Mouse (Mus musculus) embryonic facial prominence, embryonic 12.5 days (tissue): ENCODE results near the gene Gars. TPM values are rescaled to one million over a fixed set of nuclear protein-coding genes. Genes with fewer than 3 reads are reported as not detected.
A peak's percentile ranks its signal among the peaks of the same experiment; 100 is the strongest.

Source experiments
- ATAC-seq: fragments of 200-750 bp; cut with Nextera tagmentation; 2 replicates; pipeline ENCODE4 v1.8.0; 2017; ENCODE audit not compliant: insufficient number of reproducible peaks, insufficient read depth, low FRiP score, low TSS enrichment
- H3K27ac ChIP-seq: fragments of 300-500 bp; sonication (generic); 2 replicates; pipeline ENCODE4 v1.5.1; 2016; ENCODE audit warnings: mild to moderate bottlenecking
- H3K27me3 ChIP-seq: fragments of 300-500 bp; sonication (generic); 2 replicates; pipeline ENCODE4 v1.6.1; 2016; ENCODE audit warnings: mild to moderate bottlenecking, moderate library complexity
- H3K36me3 ChIP-seq: fragments of 300-500 bp; sonication (generic); 2 replicates; pipeline ENCODE4 v1.6.1; 2016; ENCODE audit warnings: mild to moderate bottlenecking
- H3K4me1 ChIP-seq: fragments of 300-500 bp; sonication (generic); 2 replicates; pipeline ENCODE4 v1.6.1; 2016
- H3K4me2 ChIP-seq: fragments of 300-500 bp; sonication (generic); replicated peaks from 2 replicates; pipeline ENCODE4 v1.6.1; 2016; ENCODE audit warnings: mild to moderate bottlenecking, moderate library complexity
- H3K4me3 ChIP-seq: fragments of 300-500 bp; sonication (generic); 2 replicates; pipeline ENCODE4 v1.5.1; 2016; ENCODE audit warnings: mild to moderate bottlenecking
- H3K9ac ChIP-seq: fragments of 300-500 bp; sonication (generic); 2 replicates; pipeline ENCODE4 v1.6.1; 2016; ENCODE audit warnings: mild to moderate bottlenecking, moderate library complexity
- H3K9me3 ChIP-seq: fragments of 300-500 bp; sonication (generic); 2 replicates; pipeline ENCODE4 v1.6.1; 2016; ENCODE audit warnings: mild to moderate bottlenecking, moderate library complexity
- WGBS: fragments of 180-500 bp; shearing (Covaris S2); methylation state at CpG from one replicate; pipeline ENCODE4 v1.1.7; 2016; 5-methylcytosine and 5-hydroxymethylcytosine counted together
- polyA plus RNA-seq: library from polyadenylated mRNA; unstranded; fragments of >200 nt; fragmentation: Nextera tagmentation; extraction: Ambion mirVana; gene quantifications from 2 replicates; pipeline ENCODE4 v1.2.1, GENCODE M21; 2016

Gars gene
- 150 and 151 TPM in 2 replicates for polyA plus RNA-seq

DNA sequence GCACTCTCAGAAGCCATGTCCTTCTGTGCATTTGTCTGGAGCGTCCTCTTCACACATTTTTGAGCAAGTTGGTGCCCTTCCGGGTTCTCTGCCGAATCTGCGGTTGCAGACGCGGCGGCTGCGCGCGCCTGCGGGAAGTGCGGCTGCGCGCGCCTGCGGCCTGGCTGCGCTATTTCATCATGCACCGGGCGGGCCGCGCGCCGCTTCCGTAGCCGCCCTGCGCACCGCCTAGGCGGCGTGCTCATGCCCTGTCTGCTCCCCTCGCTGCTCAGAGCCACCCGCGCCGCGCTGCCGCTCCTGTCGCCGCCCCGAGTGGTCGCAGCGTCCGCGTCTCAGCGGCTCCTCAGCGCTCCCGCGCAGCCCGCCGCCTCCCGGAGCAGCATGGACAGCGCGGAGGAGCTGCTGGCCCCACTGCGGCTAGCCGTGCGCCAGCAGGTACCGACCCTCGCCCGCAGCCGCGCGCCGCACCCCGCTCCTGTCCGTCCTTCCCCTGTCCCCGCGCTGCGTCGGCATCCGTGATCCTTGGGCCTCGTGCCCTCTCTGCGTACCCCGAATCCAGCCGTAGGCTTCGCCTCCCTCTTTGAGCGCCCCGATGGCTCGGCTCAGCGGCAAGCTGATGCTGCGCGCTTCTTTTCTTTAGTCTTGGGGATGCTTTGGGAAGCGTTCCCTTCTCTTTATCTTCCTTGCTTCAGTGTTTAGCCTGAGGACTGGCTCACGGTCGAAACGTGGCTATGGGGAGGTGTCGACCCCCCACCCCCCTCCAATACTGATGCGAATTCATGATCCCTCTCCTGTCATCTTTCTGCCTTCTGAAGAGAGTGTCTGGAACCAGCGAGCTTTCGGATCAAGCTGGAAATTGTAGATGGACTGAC lies at the start of gene Gars:
Gene Gars, plus strand, starts transcription at position 209 of the 872 bp plus-strand sequence.
- under 1% methylated on average over 87 of the region's 87 CpGs for WGBS
- Histone ChIP-seq H3K36me3 (no peaks in the 10 kb centered on the region), H3K4me3 (peak within 1 kb of the TSS; percentile 97), H3K27ac (peak within 1 kb of the TSS; percentile 90), H3K9ac (peak within 1 kb of the TSS; percentile 79), H3K4me1 (peaks cover 11% of the 10 kb centered on the region; the same call in 1 of the 2 replicates), H3K27me3 (no peaks in the 10 kb centered on the region), H3K4me2 (peak within 1 kb of the TSS; percentile 82), H3K9me3 (no peaks in the 10 kb centered on the region)
- ATAC-seq = peak; percentile 91

DNA sequence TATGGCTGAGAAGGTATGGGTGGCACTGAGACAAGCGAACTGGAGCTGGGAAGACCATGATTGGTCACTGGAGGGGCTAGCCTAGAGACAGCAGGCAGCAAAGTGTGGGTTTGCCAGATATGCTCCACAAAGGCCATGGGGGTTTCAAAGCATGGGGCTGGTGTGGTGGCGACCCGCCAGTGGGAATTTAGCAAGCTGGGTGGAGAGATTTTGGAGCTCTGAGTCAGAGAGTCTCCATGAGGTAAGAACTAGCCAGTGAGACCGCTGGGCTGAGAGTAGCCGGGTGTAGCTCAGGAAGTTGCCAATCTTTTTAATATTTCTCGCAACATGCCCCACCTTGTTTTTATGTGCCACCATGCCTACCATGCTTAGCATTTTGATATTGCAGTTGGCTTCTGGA lies 49.7 kb upstream of the Gars start:
- no peak overlapping the region for H3K27ac ChIP-seq
- H3K9ac ChIP-seq = no peak overlapping the region
- H3K36me3 ChIP-seq = no peaks in the 10 kb centered on the region
- WGBS = 89% methylated on average over 6 of the region's 6 CpGs
- no peaks in the 10 kb centered on the region for H3K27me3 ChIP-seq
- no peak for ATAC-seq
- peaks cover 7% of the 10 kb centered on the region; the same call in 1 of the 2 replicates for H3K4me1 ChIP-seq
- no peak overlapping the region for H3K4me3 ChIP-seq
- no peaks in the 10 kb centered on the region for H3K9me3 ChIP-seq
- no peak overlapping the region for H3K4me2 ChIP-seq

DNA sequence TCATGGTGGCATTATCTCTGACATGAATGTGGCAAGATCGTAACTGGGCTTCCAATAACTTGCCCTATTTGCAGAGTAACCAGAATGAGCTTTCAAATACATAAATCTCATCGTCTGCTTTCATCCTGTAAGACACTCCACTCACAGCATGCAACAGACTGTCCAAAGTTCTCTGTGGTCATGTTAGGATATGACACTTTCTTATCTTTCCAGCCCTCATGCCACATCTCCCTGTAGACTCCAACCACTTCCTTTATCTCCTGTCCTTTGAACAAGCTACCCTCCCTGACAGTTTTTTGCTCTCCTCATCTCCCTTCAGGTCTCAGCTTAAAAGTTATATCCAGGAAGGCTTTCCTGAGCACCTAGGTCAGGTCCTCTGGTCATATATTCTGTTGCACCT lies 46.6 kb upstream of the Gars start:
- H3K36me3 ChIP-seq = no peaks in the 10 kb centered on the region
- no peak for ATAC-seq
- H3K27me3 ChIP-seq = no peaks in the 10 kb centered on the region
- no peak overlapping the region for H3K9ac ChIP-seq
- 91% methylated on average over 2 of the region's 2 CpGs for WGBS
- no peak overlapping the region for H3K27ac ChIP-seq
- no peak overlapping the region for H3K4me3 ChIP-seq
- H3K9me3 ChIP-seq = no peaks in the 10 kb centered on the region
- H3K4me1 ChIP-seq = peaks cover 7% of the 10 kb centered on the region; the same call in 1 of the 2 replicates
- H3K4me2 ChIP-seq = no peak overlapping the region

DNA sequence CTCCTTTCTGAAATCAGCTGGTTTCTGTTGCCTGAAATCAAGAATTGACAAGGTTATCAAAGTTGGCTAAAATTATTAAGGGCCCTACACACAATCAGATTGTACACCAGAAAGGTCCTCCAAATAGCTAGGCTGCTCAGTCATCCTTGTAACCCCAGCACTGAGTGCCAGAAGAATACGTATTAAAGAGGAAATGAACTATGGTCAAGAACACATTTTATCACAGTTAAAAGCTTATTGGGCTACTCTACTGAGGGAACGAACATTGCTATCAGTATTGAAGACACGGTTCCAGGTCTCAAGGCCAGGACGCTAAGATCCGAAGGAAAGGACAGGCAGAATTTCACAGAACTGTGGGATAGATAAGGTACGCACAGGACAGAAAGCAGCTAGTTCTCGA lies 45.7 kb upstream of the Gars start:
- Histone ChIP-seq H3K9ac (peak overlapping the region; percentile 58), H3K4me3 (peak overlapping the region; percentile 51), H3K4me1 (peaks cover 7% of the 10 kb centered on the region; the same call in 1 of the 2 replicates), H3K27me3 (no peaks in the 10 kb centered on the region), H3K9me3 (no peaks in the 10 kb centered on the region), H3K36me3 (no peaks in the 10 kb centered on the region), H3K27ac (no peak overlapping the region), H3K4me2 (peak overlapping the region; percentile 82)
- no peak for ATAC-seq
- 9% methylated on average over 7 of the region's 7 CpGs for WGBS

DNA sequence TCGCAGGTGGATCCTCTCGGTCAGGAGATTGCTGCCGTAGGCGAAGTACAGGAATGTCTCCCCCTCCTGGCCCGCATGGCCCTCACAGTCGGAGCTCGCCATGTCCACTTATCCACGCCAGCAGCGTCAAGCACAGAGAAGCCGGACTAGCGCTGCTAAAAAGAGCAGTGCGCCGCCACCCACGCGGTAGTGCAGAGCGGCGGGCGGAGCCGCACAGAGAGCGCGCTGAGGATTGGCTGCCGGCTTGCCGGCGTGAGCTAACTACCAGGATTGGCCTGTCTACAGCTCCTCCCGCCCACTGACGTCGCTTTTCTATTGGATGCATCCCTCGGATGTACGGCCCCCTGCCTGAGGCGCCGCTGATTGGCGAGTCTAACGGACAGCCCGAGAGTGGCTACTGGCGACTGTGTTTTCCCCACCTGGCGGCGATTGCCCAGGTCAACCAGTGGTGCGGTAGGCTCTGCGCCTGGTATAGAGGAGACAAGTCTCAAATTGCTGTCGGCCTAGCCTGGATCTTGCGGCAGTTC lies 45.0 kb upstream of the Gars start, which contains the start of gene Ggct:
Gene Ggct, minus strand, starts transcription at position 217 of the 527 bp plus-strand sequence.
- peak within 1 kb of the TSS; percentile 51 for H3K4me3 ChIP-seq
- H3K4me2 ChIP-seq = peak within 1 kb of the TSS; percentile 82
- H3K9ac ChIP-seq = peak within 1 kb of the TSS; percentile 58
- no peaks in the 10 kb centered on the region for H3K27me3 ChIP-seq
- ATAC-seq = peak; percentile 100
- H3K27ac ChIP-seq = no peak within 1 kb of the TSS
- peaks cover 7% of the 10 kb centered on the region; the same call in 1 of the 2 replicates for H3K4me1 ChIP-seq
- no peaks in the 10 kb centered on the region for H3K9me3 ChIP-seq
- H3K36me3 ChIP-seq = no peaks in the 10 kb centered on the region
- under 1% methylated on average over 41 of the region's 41 CpGs for WGBS

DNA sequence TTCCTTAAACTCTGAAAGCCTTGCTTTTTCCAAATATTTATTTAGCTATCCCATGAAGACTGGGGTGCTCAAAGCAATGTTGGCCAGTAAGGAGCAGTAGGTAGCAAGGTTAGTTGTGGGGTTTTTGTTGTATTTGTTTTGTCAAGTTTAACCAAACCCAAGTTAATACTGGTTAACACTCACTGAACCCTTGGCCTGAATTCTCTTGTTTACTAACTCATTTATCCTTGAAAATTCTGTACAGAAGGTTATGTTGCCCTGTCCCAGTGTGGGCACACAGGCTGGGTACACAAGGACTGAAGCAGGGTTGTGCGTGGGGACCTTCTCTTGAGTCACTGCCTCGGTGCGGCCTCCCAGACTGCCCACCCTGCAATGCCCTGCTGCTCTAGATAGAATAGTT lies 41.4 kb upstream of the Gars start:
- Histone ChIP-seq H3K4me1 (peaks cover 7% of the 10 kb centered on the region; the same call in 1 of the 2 replicates), H3K9ac (no peak overlapping the region), H3K4me2 (no peak overlapping the region), H3K27ac (no peak overlapping the region), H3K4me3 (no peak overlapping the region), H3K9me3 (no peaks in the 10 kb centered on the region), H3K36me3 (no peaks in the 10 kb centered on the region), H3K27me3 (no peaks in the 10 kb centered on the region)
- WGBS = 89% methylated on average over 3 of the region's 3 CpGs
- no peak for ATAC-seq

DNA sequence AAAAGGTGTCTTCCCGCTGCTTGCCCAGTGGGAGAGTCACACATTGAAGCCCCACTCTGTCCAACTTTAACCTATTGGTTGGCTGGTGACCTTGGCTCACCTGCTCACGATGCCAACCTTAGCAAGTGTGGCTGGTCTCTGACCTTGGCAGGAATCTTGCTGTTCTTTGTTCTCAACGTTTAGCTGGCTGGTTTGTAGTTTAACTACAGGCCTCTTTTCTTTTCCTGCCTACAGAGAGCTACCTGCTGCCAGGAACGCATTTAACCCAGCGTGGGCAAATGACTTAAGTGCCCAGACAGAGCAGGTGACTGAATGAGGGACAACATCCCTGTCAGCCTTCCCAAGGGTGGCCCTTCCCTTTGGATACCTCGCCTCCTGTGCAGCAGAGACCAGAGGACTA lies 40.1 kb upstream of the Gars start:
- WGBS = 81% methylated on average over 6 of the region's 6 CpGs

DNA sequence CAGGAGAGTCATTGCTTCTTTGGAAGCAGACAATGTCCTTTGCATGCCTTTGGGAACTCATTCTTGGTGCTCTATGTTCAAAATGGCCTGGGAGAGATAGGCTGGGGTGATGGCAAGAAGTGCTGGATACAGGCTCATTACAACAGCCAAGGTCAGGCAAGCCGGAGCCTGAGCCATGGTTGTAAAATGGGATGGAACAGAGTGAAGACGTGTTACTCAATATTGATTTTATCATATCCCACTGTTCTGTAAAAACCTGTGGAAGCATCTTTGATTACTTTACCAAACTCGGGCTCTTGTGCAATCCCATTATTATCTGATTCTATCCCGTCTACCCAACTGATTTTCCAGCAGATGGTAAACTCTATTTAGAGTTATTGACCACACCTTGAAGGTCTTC lies 36.5 kb upstream of the Gars start:
- ATAC-seq = no peak
- Histone ChIP-seq H3K36me3 (no peaks in the 10 kb centered on the region), H3K4me3 (no peak overlapping the region), H3K27me3 (no peaks in the 10 kb centered on the region), H3K9ac (no peak overlapping the region), H3K4me1 (no peaks in the 10 kb centered on the region), H3K9me3 (no peaks in the 10 kb centered on the region), H3K4me2 (no peak overlapping the region), H3K27ac (no peak overlapping the region)
- 83% methylated on average over 4 of the region's 4 CpGs for WGBS

More for the DNA sequence above, 40.1 kb upstream of the Gars start:
- no peak overlapping the region for H3K4me2 ChIP-seq
- H3K36me3 ChIP-seq = no peaks in the 10 kb centered on the region
- H3K9ac ChIP-seq = no peak overlapping the region
- no peak for ATAC-seq
- H3K4me3 ChIP-seq = no peak overlapping the region
- H3K27ac ChIP-seq = no peak overlapping the region
- no peaks in the 10 kb centered on the region for H3K27me3 ChIP-seq
- H3K9me3 ChIP-seq = no peaks in the 10 kb centered on the region
- H3K4me1 ChIP-seq = no peaks in the 10 kb centered on the region

DNA sequence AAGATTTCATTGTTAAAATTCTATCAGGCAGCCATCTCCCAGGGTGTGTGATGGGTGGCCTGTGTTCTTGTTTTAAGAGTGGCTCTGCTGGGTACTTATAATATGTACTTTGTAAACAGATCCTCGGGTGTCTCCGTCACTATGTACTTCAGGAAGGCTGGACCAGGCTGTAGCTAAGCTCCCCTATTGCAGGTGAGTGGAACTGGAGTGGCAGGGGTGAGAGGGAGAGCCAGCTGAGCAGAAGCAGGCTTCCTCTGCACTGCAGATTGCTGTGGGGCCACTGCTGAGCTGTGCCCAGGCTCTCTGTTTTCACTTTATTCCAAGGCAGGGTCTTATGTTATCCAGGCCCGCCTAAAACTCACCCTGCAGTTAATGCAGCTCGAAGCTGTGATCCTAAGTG lies 35.4 kb upstream of the Gars start:
- Histone ChIP-seq H3K4me3 (no peak overlapping the region), H3K4me1 (no peaks in the 10 kb centered on the region), H3K9me3 (no peaks in the 10 kb centered on the region), H3K4me2 (no peak overlapping the region), H3K9ac (no peak overlapping the region), H3K27ac (no peak overlapping the region), H3K27me3 (no peaks in the 10 kb centered on the region), H3K36me3 (no peaks in the 10 kb centered on the region)
- WGBS = 55% methylated on average over 4 of the region's 4 CpGs
- ATAC-seq = no peak

DNA sequence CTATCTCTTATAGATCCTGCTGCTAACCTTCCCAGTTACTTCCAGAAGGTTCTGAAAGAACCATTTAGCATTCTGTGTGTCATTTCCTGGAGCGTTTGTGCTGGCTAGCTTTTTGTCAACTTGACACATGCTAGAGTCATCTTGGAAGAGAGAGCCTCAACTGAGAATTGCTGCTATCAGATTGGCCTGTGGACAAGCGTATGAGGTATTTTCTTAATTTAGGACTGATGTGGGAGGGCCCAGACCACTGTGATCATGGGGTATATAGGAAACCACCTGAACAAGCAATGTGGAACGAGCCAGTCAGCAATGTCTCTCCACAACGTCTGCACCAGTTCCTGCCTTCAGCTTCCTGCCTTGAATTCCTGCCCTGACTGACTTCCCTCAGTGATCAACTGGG lies 34.2 kb upstream of the Gars start:
- Histone ChIP-seq H3K9ac (no peak overlapping the region), H3K27ac (no peak overlapping the region), H3K4me2 (no peak overlapping the region), H3K4me3 (no peak overlapping the region), H3K27me3 (0 out of 2 replicates have a peak, but pooled peaks cover 4% of the 10 kb centered on the region), H3K36me3 (no peaks in the 10 kb centered on the region), H3K9me3 (no peaks in the 10 kb centered on the region), H3K4me1 (no peaks in the 10 kb centered on the region)
- ATAC-seq = no peak
- WGBS = 67% methylated on average over 4 of the region's 4 CpGs

DNA sequence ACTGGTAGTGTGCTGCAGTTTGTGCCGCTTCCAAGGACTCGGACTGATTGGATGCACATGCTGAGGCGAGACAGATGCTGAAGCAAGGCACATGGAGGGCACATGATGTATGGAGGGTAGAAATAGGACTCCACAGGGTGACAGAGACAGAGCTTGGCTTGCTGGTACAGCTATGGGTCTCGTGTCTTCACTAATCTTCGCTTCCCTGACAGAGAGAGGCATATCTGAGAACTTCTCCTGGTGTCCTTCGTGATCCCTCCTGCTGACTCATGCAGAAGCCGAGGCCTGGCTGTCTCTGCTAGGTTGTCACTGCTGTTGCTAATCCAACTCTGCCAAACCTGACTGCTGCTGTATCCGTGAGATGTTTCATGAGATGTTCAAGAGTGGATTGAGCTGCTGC lies 29.4 kb upstream of the Gars start:
- 87% methylated on average over 8 of the region's 8 CpGs for WGBS
- H3K9ac ChIP-seq = no peak overlapping the region
- H3K9me3 ChIP-seq = no peaks in the 10 kb centered on the region
- no peaks in the 10 kb centered on the region for H3K36me3 ChIP-seq
- H3K4me1 ChIP-seq = no peaks in the 10 kb centered on the region
- H3K27ac ChIP-seq = peak overlapping the region; percentile 60; the same call in 1 of the 2 replicates
- no peak overlapping the region for H3K4me3 ChIP-seq
- 0 out of 2 replicates have a peak, but pooled peaks cover 4% of the 10 kb centered on the region for H3K27me3 ChIP-seq
- H3K4me2 ChIP-seq = no peak overlapping the region
- ATAC-seq = no peak
